Mouse (Mus musculus): Measurements from ENCODE around the gene Clcnkb. TPM values are rescaled to one million over a fixed set of nuclear protein-coding genes. Genes with fewer than 3 reads are reported as not detected.

Gene Clcnkb
- polyA plus RNA-seq, 1 experiment from 2014 or later: not detected

DNA sequence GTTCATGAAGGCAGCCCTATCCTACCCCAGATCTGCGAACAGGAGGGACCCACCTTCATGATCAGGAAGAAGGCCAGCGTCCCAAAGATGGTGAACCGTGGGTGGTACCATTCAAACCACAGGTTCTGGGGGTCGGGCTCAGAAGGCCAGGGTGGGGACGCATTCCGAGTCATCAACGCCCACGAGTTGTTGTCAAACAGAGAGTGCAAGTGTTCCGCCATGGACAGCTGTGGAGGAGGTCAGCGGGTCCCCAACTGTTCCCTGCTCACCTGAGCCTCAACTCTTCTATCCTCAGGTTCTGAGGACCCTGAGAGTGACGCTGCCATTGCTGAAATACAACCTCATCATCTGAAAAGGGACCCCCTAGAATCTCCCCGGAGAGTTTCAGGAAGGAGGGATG is 24.5 kb downstream of the Clcnkb start:
- Histone ChIP-seq H3K27me3 (peaks cover 3% of the 10 kb centered on the region; the same call in 1 of the 2 replicates), H3K9ac (replicated peaks) (no peak overlapping the region), H3K4me1 (replicated peaks) (no peaks in the 10 kb centered on the region), H3K27ac (no peak overlapping the region), H3K36me3 (no peaks in the 10 kb centered on the region), H3K4me3 (replicated peaks) (no peak overlapping the region), H3K9me3 (no peaks in the 10 kb centered on the region), H3K4me2 (replicated peaks) (no peak overlapping the region)
- ATAC-seq: no peak
- 83% methylated on average over 12 of the region's 12 CpGs for WGBS

DNA sequence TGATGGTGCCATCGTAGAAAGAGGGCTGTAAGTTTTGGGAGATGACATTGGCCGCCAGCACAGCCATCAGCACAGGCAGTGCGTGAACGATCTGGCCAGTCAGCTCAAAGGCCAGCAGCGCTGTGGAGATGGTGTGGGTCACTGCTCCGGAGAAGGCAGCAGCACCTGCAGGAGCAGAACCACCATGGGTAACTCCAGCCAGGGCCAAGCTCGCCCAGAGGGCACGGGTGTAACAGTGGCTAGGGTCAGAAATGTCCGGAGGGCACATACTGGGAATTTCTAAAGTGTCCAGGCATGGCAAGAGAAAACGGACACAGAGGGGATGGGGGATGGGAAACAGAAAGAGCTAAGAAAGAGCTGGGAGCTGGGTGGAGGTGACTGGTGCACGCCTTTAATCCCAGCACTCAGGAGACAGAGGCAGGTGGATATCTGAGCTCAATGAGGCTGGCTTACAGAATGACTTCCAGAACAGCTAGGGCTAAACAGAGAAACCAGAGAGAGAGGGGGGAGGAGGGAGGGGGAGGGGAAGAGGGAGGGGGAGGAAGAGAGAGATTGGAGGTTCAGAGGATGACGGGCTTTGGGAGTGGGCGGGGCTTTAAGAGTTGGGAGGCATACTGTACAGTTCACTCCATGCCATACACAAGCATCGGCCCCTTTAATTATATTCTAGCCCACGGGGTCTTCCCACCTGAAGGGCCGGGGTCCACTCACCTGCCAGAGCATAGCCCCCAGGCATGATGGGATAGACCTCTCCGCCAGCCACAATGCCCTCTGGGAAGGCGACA is 26.3 kb downstream of the Clcnkb start:
- WGBS: 72% methylated on average over 18 of the region's 18 CpGs
- Histone ChIP-seq H3K27ac (no peak overlapping the region), H3K36me3 (no peaks in the 10 kb centered on the region), H3K4me1 (replicated peaks) (0 out of 2 replicates have a peak, but pooled peaks cover 5% of the 10 kb centered on the region), H3K4me2 (replicated peaks) (no peak overlapping the region), H3K27me3 (peaks cover 7% of the 10 kb centered on the region), H3K9me3 (no peaks in the 10 kb centered on the region), H3K4me3 (replicated peaks) (no peak overlapping the region), H3K9ac (replicated peaks) (no peak overlapping the region)
- no peak for ATAC-seq

DNA sequence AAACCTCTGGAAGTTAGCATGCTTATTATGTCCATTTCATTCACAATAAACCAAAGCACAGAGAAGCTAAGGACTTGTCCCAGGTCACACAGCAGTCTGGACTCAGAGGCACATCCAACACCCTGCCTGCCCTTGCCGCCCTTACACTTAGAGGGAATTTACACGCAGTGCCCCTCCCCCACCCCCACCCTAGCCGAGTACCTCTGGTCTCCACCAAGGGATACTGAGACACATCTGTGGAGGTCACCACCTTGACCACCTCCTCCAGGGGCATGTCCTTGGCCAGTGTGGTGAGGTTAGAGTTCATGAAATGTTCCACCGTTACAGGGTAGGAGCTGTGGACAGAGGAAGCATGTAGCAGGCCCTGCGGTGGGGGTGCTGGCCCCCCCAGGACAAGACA is 27.9 kb downstream of the Clcnkb start:
- H3K4me2 ChIP-seq (replicated peaks): no peak overlapping the region
- peaks cover 9% of the 10 kb centered on the region; the same call in 1 of the 2 replicates for H3K4me1 ChIP-seq (replicated peaks)
- no peak overlapping the region for H3K9ac ChIP-seq (replicated peaks)
- H3K9me3 ChIP-seq: no peaks in the 10 kb centered on the region
- H3K27ac ChIP-seq: no peak overlapping the region; the same call in 1 of the 2 replicates
- WGBS: 73% methylated on average over 5 of the region's 5 CpGs
- H3K27me3 ChIP-seq: peaks cover 20% of the 10 kb centered on the region
- ATAC-seq: no peak; the same call in 1 of the 2 replicates
- H3K4me3 ChIP-seq (replicated peaks): no peak overlapping the region
- H3K36me3 ChIP-seq: no peaks in the 10 kb centered on the region

- Histone ChIP-seq H3K36me3 (no peaks in the 10 kb centered on the region), H3K27ac (no peak overlapping the region), H3K4me1 (replicated peaks) (peaks cover 16% of the 10 kb centered on the region), H3K27me3 (peaks cover 27% of the 10 kb centered on the region), H3K4me2 (replicated peaks) (no peak overlapping the region), H3K9me3 (no peaks in the 10 kb centered on the region), H3K9ac (replicated peaks) (no peak overlapping the region), H3K4me3 (replicated peaks) (no peak overlapping the region)
- ATAC-seq: peak; percentile 44; the same call in 1 of the 2 replicates
- 19% methylated on average over 5 of the region's 5 CpGs for WGBS
These were observed 28.6 kb downstream of the Clcnkb start for GRCm38 (mm10) chr4:141387093-141387784.

- no peak for ATAC-seq
- Histone ChIP-seq H3K27me3 (peaks cover 38% of the 10 kb centered on the region), H3K27ac (no peak overlapping the region), H3K36me3 (no peaks in the 10 kb centered on the region), H3K4me2 (replicated peaks) (no peak overlapping the region), H3K9me3 (no peaks in the 10 kb centered on the region), H3K9ac (replicated peaks) (no peak overlapping the region), H3K4me3 (replicated peaks) (no peak overlapping the region), H3K4me1 (replicated peaks) (peaks cover 19% of the 10 kb centered on the region)
- 74% methylated on average over 7 of the region's 7 CpGs for WGBS
These were observed 29.7 kb downstream of the Clcnkb start for GRCm38 (mm10) chr4:141386150-141386549.

DNA sequence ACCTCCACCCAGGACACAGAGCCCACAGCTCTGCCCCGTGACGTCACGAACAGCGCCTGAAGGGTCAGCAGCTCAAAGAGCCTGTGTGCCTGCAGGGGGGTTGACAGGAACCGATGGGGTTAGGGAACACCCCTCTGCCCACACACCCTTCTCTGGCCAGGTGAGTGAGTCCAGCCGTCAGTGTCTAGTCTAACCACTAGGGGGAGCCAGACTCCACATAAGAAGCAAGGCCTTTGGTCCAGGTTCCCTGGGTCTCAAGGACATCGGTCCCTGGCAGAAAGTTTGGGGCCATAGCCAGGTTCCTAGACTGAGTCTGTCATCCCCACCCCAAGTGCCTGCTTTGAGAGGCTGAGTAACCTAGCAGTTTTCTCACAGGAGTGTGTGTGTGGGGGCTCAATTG is 30.5 kb downstream of the Clcnkb start:
- peaks cover 47% of the 10 kb centered on the region for H3K27me3 ChIP-seq
- no peaks in the 10 kb centered on the region for H3K9me3 ChIP-seq
- H3K4me2 ChIP-seq (replicated peaks): no peak overlapping the region
- no peak overlapping the region for H3K9ac ChIP-seq (replicated peaks)
- H3K4me1 ChIP-seq (replicated peaks): peaks cover 19% of the 10 kb centered on the region
- no peaks in the 10 kb centered on the region for H3K36me3 ChIP-seq
- H3K4me3 ChIP-seq (replicated peaks): no peak overlapping the region
- 0% methylated on average over 5 of the region's 7 CpGs for WGBS
- H3K27ac ChIP-seq: no peak overlapping the region
- no peak; the same call in 1 of the 2 replicates for ATAC-seq

- WGBS: under 1% methylated on average over 25 of the region's 25 CpGs
- no peak overlapping the region for H3K27ac ChIP-seq
- H3K4me1 ChIP-seq (replicated peaks): peaks cover 19% of the 10 kb centered on the region
- H3K36me3 ChIP-seq: no peaks in the 10 kb centered on the region
- peak overlapping the region; percentile 36 for H3K4me3 ChIP-seq (replicated peaks)
- peaks cover 53% of the 10 kb centered on the region for H3K27me3 ChIP-seq
- ATAC-seq: peak; percentile 61
- H3K9me3 ChIP-seq: no peaks in the 10 kb centered on the region
- H3K9ac ChIP-seq (replicated peaks): peak overlapping the region; percentile 57
- H3K4me2 ChIP-seq (replicated peaks): peak overlapping the region; percentile 59
These were observed 33.4 kb downstream of the Clcnkb start for GRCm38 (mm10) chr4:141382406-141382805.

DNA sequence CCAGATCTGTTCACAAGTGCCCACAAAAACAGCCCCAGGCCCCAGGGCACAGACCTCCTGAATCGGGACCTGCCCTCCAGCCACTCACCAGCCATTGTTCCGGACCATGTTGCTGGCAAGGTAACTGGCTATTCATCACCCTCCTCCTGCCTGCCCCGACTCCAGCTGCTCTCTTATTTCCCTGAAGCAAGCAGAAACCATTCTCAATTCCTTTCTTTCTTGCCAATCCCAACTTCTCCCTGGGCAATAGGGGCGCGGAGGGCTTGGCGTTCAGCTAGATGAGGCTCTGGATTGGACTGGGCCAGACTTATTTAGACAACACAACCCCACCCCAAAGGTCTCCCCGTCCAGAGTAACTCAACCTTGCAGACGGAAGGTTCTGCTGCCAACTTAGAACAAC is 36.1 kb downstream of the Clcnkb start:
- ATAC-seq: no peak
- Histone ChIP-seq H3K4me2 (replicated peaks) (no peak overlapping the region), H3K27me3 (peaks cover 50% of the 10 kb centered on the region), H3K27ac (no peak overlapping the region), H3K4me3 (replicated peaks) (no peak overlapping the region), H3K36me3 (no peaks in the 10 kb centered on the region), H3K9me3 (no peaks in the 10 kb centered on the region), H3K9ac (replicated peaks) (no peak overlapping the region), H3K4me1 (replicated peaks) (peaks cover 16% of the 10 kb centered on the region)
- whole genome bisulfite sequencing: 59% methylated on average over 8 of the region's 8 CpGs

- no peak for ATAC-seq
These were observed 43.4 kb downstream of the Clcnkb start for GRCm38 (mm10) chr4:141372426-141372825.

GRCm38 (mm10) chr4:141367997-141368791 is 47.6 kb downstream of the Clcnkb start, which contains the start of gene Fam131c:
Gene Fam131c, plus strand, starts transcription at chr4:141368220.
- H3K27ac ChIP-seq: no peak within 1 kb of the TSS
- WGBS: under 1% methylated on average over 52 of the region's 71 CpGs
- no peaks in the 10 kb centered on the region for H3K9me3 ChIP-seq
- H3K27me3 ChIP-seq: peaks cover 53% of the 10 kb centered on the region
- H3K9ac ChIP-seq (replicated peaks): peak within 1 kb of the TSS; percentile 75
- no peaks in the 10 kb centered on the region for H3K36me3 ChIP-seq
- peak within 1 kb of the TSS; percentile 97 for H3K4me2 ChIP-seq (replicated peaks)
- H3K4me3 ChIP-seq (replicated peaks): peak within 1 kb of the TSS; percentile 59
- H3K4me1 ChIP-seq (replicated peaks): peaks cover 13% of the 10 kb centered on the region
- peak; percentile 59 for ATAC-seq

More at GRCm38 (mm10) chr4:141372426-141372825, 43.4 kb downstream of the Clcnkb start:
- no peak overlapping the region for H3K4me2 ChIP-seq (replicated peaks)
- no peaks in the 10 kb centered on the region for H3K36me3 ChIP-seq
- H3K9ac ChIP-seq (replicated peaks): no peak overlapping the region
- H3K9me3 ChIP-seq: no peaks in the 10 kb centered on the region
- peaks cover 11% of the 10 kb centered on the region for H3K27me3 ChIP-seq
- no peak overlapping the region for H3K27ac ChIP-seq
- 94% methylated on average over 5 of the region's 5 CpGs for WGBS
- H3K4me1 ChIP-seq (replicated peaks): peaks cover 12% of the 10 kb centered on the region
- H3K4me3 ChIP-seq (replicated peaks): no peak overlapping the region

- WGBS: 64% methylated on average over 7 of the region's 7 CpGs
- H3K27me3 ChIP-seq: peaks cover 58% of the 10 kb centered on the region
These were observed 49.9 kb downstream of the Clcnkb start for GRCm38 (mm10) chr4:141365876-141366275.

More at GRCm38 (mm10) chr4:141365876-141366275, 49.9 kb downstream of the Clcnkb start:
- H3K9ac ChIP-seq (replicated peaks): no peak overlapping the region
- H3K36me3 ChIP-seq: no peaks in the 10 kb centered on the region
- H3K9me3 ChIP-seq: no peaks in the 10 kb centered on the region
- no peak overlapping the region for H3K4me3 ChIP-seq (replicated peaks)
- H3K4me2 ChIP-seq (replicated peaks): no peak overlapping the region
- ATAC-seq: no peak
- H3K27ac ChIP-seq: no peak overlapping the region
- peaks cover 16% of the 10 kb centered on the region for H3K4me1 ChIP-seq (replicated peaks)
